Mouse (Mus musculus) adrenal gland, adult 2 months (tissue): ENCODE data around the gene Chrm3. TPM values are rescaled to one million over a fixed set of nuclear protein-coding genes. Genes with fewer than 3 reads are reported as not detected.
A peak's percentile ranks its signal among the peaks of the same experiment; 100 is the strongest.

Source experiments
- DNase-seq: peaks from one replicate; pipeline ENCODE4 v3.0.0; 2021
- polyA plus RNA-seq: library from polyadenylated mRNA; depleted of rRNA; stranded (reverse); fragments of >200 nt; gene quantifications from 2 replicates; pipeline ENCODE4 v1.2.3, GENCODE M21; 2012
- total RNA-seq, 2 experiments: library from RNA; stranded (reverse); gene quantifications; 2 replicates each; pipeline ENCODE4 v1.2.3; 2021

Chrm3 gene
- total and polyA plus RNA-seq, 3 experiments: 3.0 to 4.5 (median 4.2) TPM

DNA sequence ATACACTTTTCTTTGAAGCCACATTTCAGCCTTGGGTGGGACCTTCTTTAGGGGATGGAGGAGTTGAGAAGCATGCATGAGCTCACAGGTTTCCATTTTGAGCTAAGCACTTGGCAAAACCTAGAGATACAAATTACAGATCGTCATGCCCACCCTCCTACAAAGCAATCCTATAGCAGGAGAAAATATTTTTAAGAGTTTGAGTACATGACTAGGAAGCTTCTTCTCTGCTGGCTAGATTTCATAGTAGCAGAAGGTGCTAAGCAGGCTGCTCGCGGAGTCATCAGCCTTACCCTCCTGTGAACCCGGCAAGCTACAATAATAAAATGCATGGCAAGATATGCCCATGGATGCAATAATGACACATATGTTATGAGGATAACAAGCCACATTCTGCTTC is 124.4 kb downstream of the Chrm3 start:
- DNase-seq: no peak

DNA sequence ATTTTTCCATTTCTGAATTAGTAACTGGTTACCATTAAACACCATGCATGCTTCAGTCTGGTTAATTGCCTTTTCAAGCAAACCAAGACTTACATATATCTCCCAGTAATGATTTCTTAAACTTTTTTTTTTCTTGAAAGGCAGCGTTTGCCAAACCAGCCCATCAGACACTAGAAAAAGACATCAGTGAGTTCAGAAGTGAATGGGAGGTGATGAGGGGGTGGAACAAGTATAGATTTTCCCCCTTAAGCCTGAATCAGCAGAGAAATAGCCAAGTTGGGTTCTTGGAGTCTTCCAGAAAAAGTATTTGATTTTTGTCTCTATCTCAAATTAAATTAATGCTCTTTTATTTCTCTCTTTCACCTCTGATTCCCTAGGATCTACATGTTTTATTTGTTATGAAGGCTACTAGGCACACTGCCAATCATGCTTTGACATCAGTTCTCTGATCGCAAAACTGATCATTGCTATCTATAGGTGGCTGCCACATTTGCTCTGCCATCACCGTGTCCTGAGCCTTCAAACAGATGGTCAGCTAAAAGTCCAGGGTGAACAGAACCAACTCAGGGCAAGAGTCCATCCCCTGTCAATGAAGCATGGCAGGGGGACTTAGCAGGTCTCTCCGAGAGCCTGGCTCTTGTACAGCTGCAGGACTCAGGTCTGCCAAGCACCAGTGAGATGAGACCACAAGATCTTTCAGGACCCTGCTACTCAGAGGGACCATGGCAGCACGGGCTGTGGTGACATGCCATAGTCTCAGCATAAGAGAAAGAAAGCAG is 125.1 kb downstream of the Chrm3 start:
- DNase-seq: no peak

DNA sequence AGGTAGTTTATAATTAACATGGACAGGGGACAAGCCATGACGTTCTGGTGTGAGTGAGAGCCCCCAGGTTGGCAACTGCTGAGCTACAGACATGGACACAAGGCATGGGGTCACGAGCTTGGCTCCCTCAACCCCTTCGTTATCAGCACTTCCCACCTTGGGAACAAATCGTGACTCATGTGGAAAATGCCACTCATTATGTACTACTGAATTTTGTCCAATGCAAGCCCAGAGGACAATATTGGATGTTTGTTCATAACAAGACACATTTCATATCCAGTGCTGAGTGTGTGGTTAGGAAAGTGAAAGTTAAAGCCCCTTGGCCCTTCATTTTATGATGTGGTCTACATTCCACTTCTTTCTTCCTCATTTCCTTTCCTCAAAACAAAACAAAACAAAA is 140.2 kb downstream of the Chrm3 start:
- DNase-seq: no peak

DNA sequence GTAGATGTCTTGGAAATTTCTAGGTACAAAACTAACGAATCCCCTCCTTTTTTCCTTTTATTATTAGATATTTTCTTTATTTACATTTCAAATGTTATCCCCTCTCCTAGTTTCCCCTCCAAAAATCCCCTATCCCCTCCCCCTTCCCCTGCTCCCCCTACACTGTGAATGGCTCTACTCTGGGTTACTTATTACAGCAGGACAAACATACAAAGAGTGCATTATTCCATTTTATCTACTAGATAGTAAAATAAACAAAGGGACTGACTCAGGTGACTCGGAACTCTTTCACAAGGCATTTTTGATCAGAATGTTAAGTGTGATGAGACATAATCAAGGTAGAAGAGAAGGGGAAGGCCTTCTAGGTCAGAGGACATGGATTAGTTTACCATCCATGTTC is 148.5 kb downstream of the Chrm3 start:
- DNase-seq: no peak

DNA sequence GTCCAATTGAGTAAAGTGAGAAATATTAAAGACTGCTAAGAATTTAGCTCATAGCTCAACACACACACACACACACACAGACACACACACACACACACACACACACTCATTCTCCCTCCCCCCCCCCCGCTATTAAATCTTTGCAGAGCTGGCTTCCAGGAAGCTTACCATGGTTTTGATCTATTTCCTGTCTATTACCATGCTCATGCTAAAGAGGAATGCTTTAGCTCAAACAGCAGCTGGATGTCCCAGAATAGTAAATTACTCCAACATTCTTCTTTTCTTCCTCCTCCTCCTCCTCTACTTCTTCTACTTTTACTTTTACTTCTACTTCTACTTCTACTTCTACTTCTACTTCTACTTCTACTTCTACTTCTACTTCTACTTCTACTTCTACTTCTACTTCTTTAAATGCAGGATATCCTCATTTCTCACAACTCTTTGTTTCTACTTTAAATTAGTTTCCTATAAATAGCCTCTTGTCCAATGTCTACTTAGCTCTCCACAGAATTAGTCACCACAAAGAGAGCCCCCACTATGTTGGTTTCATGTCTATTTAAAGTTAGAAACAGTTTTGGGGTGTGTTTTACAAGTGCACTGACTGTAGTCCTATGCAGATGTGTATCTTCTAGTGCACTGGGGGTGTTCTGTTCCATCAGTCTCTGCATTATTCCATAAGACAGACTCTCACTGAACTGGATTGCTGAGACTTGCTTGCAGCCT is 150.0 kb downstream of the Chrm3 start:
- DNase-seq: no peak

DNA sequence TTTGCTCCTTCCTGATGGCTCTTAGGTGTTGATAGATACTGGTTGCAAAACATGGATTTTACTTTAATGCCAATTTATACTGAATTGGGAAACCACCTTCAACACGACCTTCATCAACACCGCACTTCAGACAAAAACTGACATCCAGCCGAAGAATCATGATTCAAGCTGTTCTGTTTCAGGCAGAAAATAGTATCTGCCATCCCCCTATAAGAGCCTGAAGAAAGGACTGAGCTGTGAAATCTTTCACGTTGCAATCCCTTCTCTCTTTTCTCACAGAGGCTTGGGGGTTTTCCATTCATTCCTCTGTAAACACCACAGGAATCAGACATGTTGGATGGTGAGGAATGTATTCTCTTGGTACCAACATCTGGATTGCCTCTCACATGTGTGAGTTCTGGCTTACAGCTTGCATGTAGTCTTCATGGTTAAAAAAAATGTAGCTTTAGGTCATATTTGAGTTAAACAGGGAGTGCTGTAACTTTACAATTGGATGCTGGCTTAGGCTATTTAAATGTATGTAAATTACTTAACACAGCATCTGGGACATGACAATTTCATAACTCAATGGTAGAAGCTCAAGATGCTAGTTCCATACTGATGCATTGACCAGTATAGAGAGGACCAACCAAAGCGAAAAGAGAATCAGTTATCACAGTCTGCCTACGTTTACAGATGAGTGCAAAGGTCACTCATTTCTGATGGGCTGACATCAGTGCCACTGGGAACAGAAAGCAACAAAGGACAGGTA is 161.3 kb downstream of the Chrm3 start:
- DNase-seq: no peak

DNA sequence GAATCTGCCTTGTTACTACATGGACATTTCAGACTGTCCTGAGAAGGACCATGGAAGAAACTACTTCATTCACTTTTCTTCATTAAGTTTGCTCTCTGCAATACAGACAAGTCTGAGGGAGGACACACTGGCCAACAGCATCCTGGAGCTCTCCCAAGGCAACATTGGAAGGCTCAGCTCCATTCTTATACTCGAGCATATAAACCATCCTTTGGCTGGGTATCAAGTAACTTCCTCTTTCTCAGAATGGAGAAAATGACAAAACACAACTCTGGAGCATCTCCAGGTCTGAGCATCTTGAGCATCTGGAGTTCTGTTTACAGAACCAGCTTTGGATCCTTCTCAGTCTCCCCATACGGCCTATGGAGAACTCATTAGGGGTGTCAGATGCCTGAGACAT is 170.8 kb downstream of the Chrm3 start:
- no peak for DNase-seq

DNA sequence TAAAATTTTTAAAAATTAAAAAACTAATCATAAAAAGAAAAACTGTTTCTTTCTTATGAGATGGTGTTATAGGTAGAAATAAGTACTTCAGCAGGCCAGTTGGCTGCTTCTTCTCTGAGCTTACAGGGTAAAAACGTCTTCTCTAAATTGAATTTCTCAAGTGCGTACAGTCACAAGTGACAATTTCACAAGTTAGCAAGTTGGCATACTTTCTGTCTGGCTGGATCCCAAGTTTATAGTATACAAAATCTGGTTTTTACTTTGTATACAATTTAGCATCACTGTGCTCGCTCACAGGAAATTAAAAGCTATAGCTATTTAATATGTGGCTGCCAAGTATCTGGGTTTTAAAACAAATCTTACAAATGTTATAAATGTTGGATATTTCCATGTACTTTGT is 172.7 kb downstream of the Chrm3 start:
- DNase-seq: no peak

DNA sequence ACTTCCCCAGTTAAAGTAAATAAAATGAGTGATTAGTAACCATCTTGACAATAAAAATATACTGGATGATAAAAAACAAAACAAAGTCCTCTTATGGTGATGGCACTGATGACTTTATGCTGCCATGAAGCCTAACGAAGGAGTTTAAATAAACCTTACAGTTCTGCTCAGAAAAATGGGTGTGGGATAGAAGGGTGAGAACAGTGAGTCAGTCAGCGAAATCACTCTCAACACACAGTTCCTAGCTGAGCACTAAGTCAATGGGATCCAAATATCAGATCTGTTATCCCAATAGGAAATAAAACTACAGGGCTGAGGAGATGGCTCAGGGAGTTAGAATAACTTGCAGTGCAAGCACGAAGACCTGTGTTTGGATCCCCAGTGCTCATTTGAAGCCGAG is 176.8 kb downstream of the Chrm3 start:
- no peak for DNase-seq

DNA sequence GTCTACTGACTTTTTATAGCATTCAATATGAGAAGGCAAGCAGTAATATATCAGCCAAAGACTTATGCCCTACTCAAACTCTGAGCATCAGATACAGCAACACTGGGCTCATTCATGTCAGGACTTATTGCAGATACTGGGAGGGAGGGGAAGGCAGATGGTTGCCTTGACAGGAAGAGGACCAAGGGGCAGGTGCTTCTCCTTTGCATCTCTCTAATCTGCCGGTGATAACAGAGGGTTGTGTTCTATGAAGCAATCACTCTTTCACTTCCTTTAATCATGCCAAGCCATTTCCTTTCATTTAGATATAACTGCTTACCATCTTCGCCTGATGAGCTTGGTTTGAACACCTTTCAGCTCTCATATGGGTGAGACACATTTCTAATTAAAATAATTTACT is 177.9 kb downstream of the Chrm3 start:
- DNase-seq: no peak

DNA sequence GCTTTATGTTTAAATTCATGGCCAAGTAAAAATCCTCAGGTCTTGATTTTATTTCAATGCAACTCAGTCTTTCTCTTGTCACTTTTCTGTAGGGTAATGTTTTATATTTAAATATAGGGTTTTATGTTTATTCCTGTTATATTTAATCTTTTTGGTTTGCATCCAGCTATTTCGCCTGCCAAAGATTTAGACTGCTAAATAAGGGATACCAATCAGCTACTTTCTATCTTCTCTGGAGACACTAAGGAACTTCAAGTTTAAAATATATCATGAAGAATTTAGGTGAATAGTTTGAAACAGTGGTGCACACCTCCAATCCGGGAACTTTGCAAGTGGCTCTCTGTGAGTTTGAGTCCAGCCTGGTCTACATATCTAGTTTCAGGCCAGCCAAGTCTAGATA is 190.1 kb downstream of the Chrm3 start:
- DNase-seq: no peak

DNA sequence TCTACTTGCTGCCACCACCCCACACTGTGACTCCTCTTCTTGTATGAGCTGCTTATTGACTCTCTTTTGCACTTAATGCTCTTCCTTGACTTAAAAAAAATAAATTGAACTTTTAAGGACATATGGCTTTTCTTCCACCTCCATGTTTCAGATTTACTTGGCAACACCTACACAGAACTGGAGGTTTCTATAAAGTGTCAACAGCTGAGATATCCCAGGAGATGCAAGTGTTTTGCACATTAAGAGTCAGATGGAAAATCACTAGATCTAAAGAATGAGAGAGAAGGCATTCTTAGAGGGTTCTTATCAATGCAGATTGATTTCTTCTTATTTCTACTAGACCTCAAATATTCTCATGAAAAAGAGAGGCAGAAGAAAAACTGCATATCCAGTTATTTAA is 197.3 kb downstream of the Chrm3 start:
- DNase-seq: no peak

DNA sequence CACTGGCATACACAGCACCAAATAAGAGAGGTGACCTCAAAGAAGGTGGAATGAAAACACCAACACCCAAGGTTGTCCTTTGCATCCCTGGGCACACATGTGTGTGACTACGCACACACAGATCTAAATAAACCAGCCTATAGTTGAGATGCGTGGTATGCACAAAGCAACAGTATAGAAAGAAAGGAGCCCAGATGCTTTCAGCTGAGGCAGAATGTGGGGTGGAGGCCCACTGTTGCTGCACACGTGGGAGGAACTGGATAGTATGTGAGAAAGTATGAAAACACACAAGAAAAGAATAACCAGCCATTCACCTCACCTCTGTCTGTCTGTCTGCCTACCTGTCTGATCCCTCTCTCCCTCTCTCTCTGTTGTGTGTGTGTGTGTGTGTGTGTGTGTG is 203.2 kb downstream of the Chrm3 start:
- no peak for DNase-seq

DNA sequence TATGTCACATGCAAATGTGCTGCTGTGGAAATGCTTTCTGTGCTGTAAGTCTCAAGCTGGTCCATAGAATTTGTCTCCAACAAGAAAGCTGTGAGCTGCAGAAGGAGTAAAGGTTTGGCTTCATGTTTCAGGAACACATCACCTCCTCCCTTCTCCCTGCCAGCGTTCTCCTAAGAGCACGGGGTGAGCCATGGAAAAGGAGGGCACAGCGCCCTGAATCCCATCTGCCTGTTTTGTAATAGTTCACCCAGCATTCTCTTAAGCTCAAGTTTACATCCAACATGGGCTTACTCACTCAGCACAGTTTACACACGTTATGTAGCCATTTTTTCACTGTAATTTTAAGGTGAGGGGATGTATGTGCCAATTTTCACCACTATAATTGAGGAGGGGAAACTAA is 220.1 kb downstream of the Chrm3 start:
- no peak for DNase-seq

DNA sequence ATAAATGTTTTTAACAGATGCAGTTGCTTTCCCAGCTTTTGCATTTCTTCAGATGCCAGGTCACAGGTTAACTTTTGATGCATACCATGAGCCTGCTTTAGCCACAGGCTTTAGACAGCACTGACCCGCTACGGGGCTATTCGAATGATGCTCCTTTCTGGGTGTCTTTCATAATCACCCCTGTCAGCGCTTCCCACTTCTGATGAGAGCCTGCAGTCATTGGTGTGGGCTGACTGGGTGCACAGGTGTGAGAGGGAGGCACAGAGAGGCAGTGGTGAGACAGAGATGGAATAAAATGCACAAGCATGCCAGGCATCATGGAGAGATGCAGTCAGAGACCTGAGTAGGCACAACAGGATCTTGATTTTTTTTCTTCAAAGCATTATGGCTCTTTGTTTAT is 221.8 kb downstream of the Chrm3 start:
- DNase-seq: no peak

DNA sequence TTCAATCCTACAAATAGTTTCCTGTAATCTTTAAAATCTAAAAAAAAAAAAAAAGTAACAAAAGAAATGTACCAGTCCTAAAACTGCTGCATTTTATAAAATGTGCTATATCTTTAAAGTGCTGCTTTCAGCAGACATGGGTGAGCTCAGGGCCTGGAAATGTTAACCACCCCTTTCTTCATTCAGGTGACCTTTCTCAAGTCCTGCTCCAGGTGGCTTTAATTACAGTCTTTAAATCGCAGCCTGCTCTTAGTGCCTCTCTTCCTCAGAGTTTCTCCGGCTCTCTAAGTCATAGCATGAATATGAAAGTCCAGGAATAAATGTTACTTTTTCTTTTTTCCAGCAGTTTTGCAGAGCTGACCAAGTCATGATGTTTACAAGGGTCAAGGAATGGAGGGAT is 229.6 kb downstream of the Chrm3 start:
- DNase-seq: no peak

DNA sequence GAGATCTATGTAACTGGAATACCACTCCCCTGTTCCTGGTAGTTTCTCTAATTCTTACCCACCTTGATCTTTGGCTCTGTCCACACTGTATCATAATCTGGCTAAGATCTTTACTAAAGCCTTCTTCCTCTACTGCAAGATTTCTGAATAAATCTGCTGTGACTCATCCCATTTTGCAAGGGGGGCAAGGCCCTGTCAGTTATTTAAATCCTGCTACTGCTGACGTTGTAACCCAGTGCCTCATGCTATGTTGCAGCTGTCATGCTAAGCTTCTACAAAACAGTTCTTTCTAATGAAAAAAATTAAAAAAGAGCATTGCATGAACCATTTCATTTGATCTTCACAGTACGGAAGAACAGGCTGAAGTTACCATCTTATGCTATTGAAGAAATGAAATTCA is 248.4 kb downstream of the Chrm3 start:
- peak; percentile 44 for DNase-seq

DNA sequence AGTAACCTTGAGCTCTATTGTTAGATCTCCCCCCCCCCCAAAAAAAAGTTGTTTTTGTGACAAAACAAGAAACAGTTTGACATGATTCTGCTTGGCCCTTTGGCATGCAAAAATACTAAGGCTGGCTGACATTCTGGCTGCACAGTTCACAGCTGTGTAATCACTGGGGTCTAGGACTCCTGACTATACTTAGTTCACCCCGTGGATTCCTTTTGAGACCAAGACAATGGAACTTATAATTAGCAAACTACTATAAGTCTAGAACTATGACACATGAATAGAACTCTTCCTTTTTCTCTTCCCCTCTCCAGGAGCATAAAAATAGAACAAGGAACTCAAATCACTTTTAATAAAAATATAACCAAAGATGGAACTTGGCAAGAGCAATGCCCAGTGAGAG is 251.1 kb downstream of the Chrm3 start:
- DNase-seq: peak; percentile 23

DNA sequence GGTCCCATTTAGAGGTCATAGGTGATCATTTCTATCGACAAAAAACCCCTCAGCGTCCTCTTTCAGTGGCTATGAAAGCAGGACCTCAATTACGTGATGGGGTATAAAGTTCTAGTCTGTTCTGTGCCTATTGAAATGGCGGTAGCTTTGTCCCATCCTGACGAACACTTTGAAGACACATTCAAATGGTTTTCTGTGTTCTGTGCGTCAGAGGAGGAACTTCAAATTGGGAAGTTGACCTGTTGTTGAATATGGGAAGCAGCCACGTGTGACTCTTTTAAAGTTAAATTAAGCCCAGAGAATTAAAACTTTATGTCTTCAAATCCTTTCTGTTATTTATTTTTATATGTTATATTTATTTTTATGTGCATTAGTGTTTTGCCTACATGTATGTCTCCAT is 253.3 kb downstream of the Chrm3 start:
- DNase-seq: no peak

DNA sequence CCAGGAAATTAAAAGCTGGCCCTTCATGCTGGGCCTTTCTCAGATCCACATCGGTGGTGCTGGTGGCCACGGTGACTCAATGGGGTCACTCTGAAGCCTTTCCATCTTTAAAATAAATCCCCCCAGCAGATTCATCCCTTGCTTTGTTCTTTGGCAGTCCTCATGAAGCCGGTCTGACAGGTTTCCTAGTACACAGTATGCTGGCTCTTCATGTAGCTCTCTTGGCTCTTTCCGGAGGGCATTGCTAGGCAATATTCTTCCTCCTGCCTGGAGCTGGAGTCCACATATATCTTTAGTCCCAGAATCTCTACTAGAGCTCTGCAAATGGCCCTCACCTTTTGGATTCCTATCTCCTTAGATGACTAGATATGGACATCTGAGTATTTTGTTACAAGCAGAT is 269.9 kb downstream of the Chrm3 start:
- no peak for DNase-seq

DNA sequence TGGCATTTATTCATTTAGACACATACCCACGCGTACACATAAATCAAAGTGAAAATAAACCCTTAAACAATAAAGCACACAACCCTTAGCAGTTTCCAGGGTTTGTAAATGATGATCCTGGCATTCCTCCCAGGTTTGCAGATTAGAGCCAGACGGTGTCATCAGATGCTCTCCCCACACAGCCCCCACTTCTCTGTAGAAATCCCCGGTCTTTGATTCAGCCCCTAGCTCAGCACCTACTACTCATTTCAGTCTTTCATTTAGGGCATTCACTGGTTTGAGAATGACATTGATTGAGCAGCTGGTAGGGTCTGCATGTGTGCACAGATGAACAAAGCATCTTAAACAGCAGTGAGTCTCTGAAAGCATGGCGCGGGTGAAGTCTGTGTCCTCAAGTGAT is 274.3 kb downstream of the Chrm3 start:
- no peak for DNase-seq

DNA sequence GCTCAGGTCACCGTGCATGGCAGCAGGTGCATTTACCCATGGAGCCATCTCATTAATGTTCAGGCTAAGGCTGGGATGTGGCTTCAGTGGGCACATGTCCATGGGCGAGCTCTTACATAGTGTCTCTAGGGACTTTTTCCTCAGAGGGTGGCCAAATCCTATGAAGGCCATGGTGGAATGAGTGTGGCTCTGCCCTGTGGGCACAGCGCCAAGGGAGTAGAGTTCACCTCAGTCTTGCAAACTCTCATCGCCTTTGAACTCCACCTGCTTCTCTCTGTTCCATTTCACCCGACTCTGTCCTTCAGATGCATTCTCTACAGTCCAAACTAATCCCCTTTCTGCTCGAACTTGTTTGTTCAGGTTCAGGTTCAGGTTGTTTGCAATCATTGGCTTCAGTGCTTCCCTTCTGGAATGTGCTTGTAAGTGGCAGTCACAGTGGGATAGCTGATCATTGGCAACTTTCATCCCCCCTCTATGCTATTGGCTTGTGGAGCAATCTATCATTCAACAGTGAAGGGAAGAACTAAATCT is 278.7 kb downstream of the Chrm3 start:
- DNase-seq: peak; percentile 15

DNA sequence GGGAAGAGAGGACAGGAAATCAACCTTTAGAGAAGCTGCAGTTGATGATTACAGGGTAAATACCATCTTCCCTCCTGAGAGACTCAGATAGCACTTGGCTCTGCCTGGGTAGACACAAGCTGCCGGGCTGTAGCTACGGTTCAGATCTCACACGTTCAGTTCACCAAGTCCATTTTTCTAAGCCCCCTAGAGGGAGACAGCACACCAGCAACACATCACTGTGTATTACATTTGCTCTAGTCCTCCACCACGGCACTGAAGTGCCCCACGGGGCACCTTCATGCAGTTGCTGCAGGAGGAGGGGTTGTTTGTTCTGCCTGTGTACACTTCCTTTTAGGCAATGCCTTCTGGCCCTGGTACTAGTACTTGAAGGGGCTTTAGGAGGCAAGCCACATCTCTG is 289.5 kb downstream of the Chrm3 start:
- peak; percentile 15 for DNase-seq
